Mouse (Mus musculus) lung, embryonic 16.5 days (tissue): ENCODE data around the gene Eif4g3. TPM values are rescaled to one million over a fixed set of nuclear protein-coding genes. Genes with fewer than 3 reads are reported as not detected.

Source experiments
- ATAC-seq: fragments of 200-750 bp; cut with Nextera tagmentation; 2 replicates; pipeline ENCODE4 v1.8.0; 2017; ENCODE audit warnings: low read depth, mild to moderate bottlenecking, moderate library complexity
- H3K27ac ChIP-seq: fragments of 300-500 bp; sonication (generic); 2 replicates; pipeline ENCODE4 v1.5.1; 2014; ENCODE audit warnings: mild to moderate bottlenecking, control low read depth, low read length
- H3K27me3 ChIP-seq: fragments of 300-500 bp; sonication (generic); 2 replicates; pipeline ENCODE4 v1.6.1; 2014; ENCODE audit warnings: low read depth, low read length, mixed read lengths; ENCODE audit not compliant: control insufficient read depth, insufficient read depth
- H3K36me3 ChIP-seq: fragments of 300-500 bp; sonication (generic); 2 replicates; pipeline ENCODE4 v1.6.1; 2014; ENCODE audit warnings: low read length; ENCODE audit not compliant: control insufficient read depth, insufficient read depth
- H3K4me1 ChIP-seq: fragments of 300-500 bp; sonication (generic); replicated peaks from 2 replicates; pipeline ENCODE4 v1.6.1; 2014; ENCODE audit warnings: low read length, mixed read lengths; ENCODE audit not compliant: control insufficient read depth, insufficient read depth
- H3K4me2 ChIP-seq: fragments of 300-500 bp; sonication (generic); 2 replicates; pipeline ENCODE4 v1.6.1; 2014; ENCODE audit warnings: low read depth, low read length, control low read depth
- H3K4me3 ChIP-seq: fragments of 300-500 bp; sonication (generic); 2 replicates; pipeline ENCODE4 v1.5.1; 2014; ENCODE audit warnings: mild to moderate bottlenecking, low read length, control low read depth
- H3K9ac ChIP-seq: fragments of 300-500 bp; sonication (generic); 2 replicates; pipeline ENCODE4 v1.6.1; 2014; ENCODE audit warnings: low read length, control low read depth
- H3K9me3 ChIP-seq: fragments of 300-500 bp; sonication (generic); 2 replicates; pipeline ENCODE4 v1.6.1; 2016; ENCODE audit warnings: low read length; ENCODE audit not compliant: control insufficient read depth
- WGBS: fragments of 180-500 bp; shearing (Covaris S2); extraction: QIAGEN DNeasy Blood & Tissue Kit; methylation state at CpG from one replicate; pipeline ENCODE4 v1.1.7; 2014; 5-methylcytosine and 5-hydroxymethylcytosine counted together
- polyA plus RNA-seq: library from polyadenylated mRNA; unstranded; fragments of >200 nt; fragmentation: Nextera tagmentation; extraction: Ambion mirVana; gene quantifications from 2 replicates; pipeline ENCODE4 v1.2.1, GENCODE M21; 2015

Gene Eif4g3
- polyA plus RNA-seq, 1 experiment from 2014 or later = 23.8 TPM

GRCm38 (mm10) chr4:138109332-138109731 is 116.5 kb downstream of the Eif4g3 start:
- Histone ChIP-seq H3K4me2 (no peak overlapping the region), H3K27me3 (no peaks in the 10 kb centered on the region), H3K27ac (no peak overlapping the region), H3K4me3 (no peak overlapping the region), H3K9me3 (no peaks in the 10 kb centered on the region), H3K4me1 (no peaks in the 10 kb centered on the region), H3K36me3 (peaks cover 20% of the 10 kb centered on the region), H3K9ac (no peak overlapping the region)
- 56% methylated on average over 3 of the region's 3 CpGs for WGBS
- ATAC-seq = no peak

- H3K27ac ChIP-seq = no peak overlapping the region
- H3K9ac ChIP-seq = no peak overlapping the region
- 72% methylated on average over 5 of the region's 5 CpGs for WGBS
- no peak for ATAC-seq
- H3K4me2 ChIP-seq = no peak overlapping the region
- H3K36me3 ChIP-seq = peaks cover 24% of the 10 kb centered on the region
- no peak overlapping the region for H3K4me3 ChIP-seq
- H3K27me3 ChIP-seq = no peaks in the 10 kb centered on the region
- H3K4me1 ChIP-seq = no peaks in the 10 kb centered on the region
- H3K9me3 ChIP-seq = no peaks in the 10 kb centered on the region
Observed at GRCm38 (mm10) chr4:138111858-138112257, 119.0 kb downstream of the Eif4g3 start.

GRCm38 (mm10) chr4:138119740-138120139 is 126.9 kb downstream of the Eif4g3 start:
- no peak overlapping the region for H3K4me2 ChIP-seq
- no peak overlapping the region for H3K4me3 ChIP-seq
- no peaks in the 10 kb centered on the region for H3K9me3 ChIP-seq
- H3K27ac ChIP-seq = no peak overlapping the region
- H3K4me1 ChIP-seq = no peaks in the 10 kb centered on the region
- peaks cover 12% of the 10 kb centered on the region for H3K36me3 ChIP-seq
- 61% methylated on average over 10 of the region's 10 CpGs for WGBS
- no peaks in the 10 kb centered on the region for H3K27me3 ChIP-seq
- ATAC-seq = peak; percentile 34; the same call in 1 of the 2 replicates
- H3K9ac ChIP-seq = no peak overlapping the region

- Histone ChIP-seq H3K27ac (no peak overlapping the region), H3K4me3 (no peak overlapping the region), H3K4me2 (no peak overlapping the region), H3K27me3 (no peaks in the 10 kb centered on the region), H3K9ac (no peak overlapping the region), H3K36me3 (peaks cover 2% of the 10 kb centered on the region; the same call in 1 of the 2 replicates), H3K4me1 (no peaks in the 10 kb centered on the region), H3K9me3 (no peaks in the 10 kb centered on the region)
- 70% methylated on average over 7 of the region's 7 CpGs for WGBS
- ATAC-seq = no peak
Observed at GRCm38 (mm10) chr4:138124046-138124445, 131.2 kb downstream of the Eif4g3 start.

- no peaks in the 10 kb centered on the region for H3K4me1 ChIP-seq
- no peak overlapping the region for H3K4me3 ChIP-seq
- peaks cover 1% of the 10 kb centered on the region; the same call in 1 of the 2 replicates for H3K36me3 ChIP-seq
- H3K9me3 ChIP-seq = no peaks in the 10 kb centered on the region
- H3K4me2 ChIP-seq = no peak overlapping the region
- H3K27me3 ChIP-seq = no peaks in the 10 kb centered on the region
- no peak for ATAC-seq
- no peak overlapping the region for H3K9ac ChIP-seq
- 88% methylated on average over 5 of the region's 5 CpGs for WGBS
- H3K27ac ChIP-seq = no peak overlapping the region
Observed at GRCm38 (mm10) chr4:138127371-138127770, 134.5 kb downstream of the Eif4g3 start.

- Histone ChIP-seq H3K9me3 (no peaks in the 10 kb centered on the region), H3K27me3 (no peaks in the 10 kb centered on the region), H3K9ac (no peak overlapping the region), H3K27ac (no peak overlapping the region), H3K4me2 (no peak overlapping the region), H3K36me3 (peaks cover 4% of the 10 kb centered on the region), H3K4me1 (no peaks in the 10 kb centered on the region), H3K4me3 (no peak overlapping the region)
- WGBS = 88% methylated on average over 7 of the region's 7 CpGs
- ATAC-seq = no peak
Observed at GRCm38 (mm10) chr4:138127781-138128180, 135.0 kb downstream of the Eif4g3 start.

GRCm38 (mm10) chr4:138130149-138130548 is 137.3 kb downstream of the Eif4g3 start:
- Histone ChIP-seq H3K4me3 (no peak overlapping the region), H3K9ac (no peak overlapping the region), H3K27me3 (no peaks in the 10 kb centered on the region), H3K9me3 (no peaks in the 10 kb centered on the region), H3K27ac (no peak overlapping the region), H3K36me3 (peaks cover 5% of the 10 kb centered on the region), H3K4me1 (no peaks in the 10 kb centered on the region), H3K4me2 (no peak overlapping the region)
- 63% methylated on average over 2 of the region's 2 CpGs for WGBS
- no peak for ATAC-seq

GRCm38 (mm10) chr4:138131226-138131625 is 138.4 kb downstream of the Eif4g3 start:
- no peak overlapping the region for H3K4me2 ChIP-seq
- no peak overlapping the region for H3K27ac ChIP-seq
- H3K36me3 ChIP-seq = peaks cover 6% of the 10 kb centered on the region
- H3K9me3 ChIP-seq = no peaks in the 10 kb centered on the region
- 52% methylated on average over 9 of the region's 9 CpGs for WGBS
- no peaks in the 10 kb centered on the region for H3K4me1 ChIP-seq
- no peak overlapping the region for H3K4me3 ChIP-seq
- no peak overlapping the region for H3K9ac ChIP-seq
- no peaks in the 10 kb centered on the region for H3K27me3 ChIP-seq
- ATAC-seq = peak; percentile 52; the same call in 1 of the 2 replicates

GRCm38 (mm10) chr4:138131716-138132115 is 138.9 kb downstream of the Eif4g3 start:
- Histone ChIP-seq H3K27me3 (no peaks in the 10 kb centered on the region), H3K9me3 (no peaks in the 10 kb centered on the region), H3K4me3 (no peak overlapping the region), H3K27ac (no peak overlapping the region), H3K36me3 (peaks cover 6% of the 10 kb centered on the region), H3K4me1 (no peaks in the 10 kb centered on the region), H3K9ac (no peak overlapping the region), H3K4me2 (no peak overlapping the region)
- ATAC-seq = no peak
- 84% methylated on average over 3 of the region's 3 CpGs for WGBS

GRCm38 (mm10) chr4:138133360-138133759 is 140.5 kb downstream of the Eif4g3 start:
- no peak overlapping the region for H3K27ac ChIP-seq
- H3K4me3 ChIP-seq = no peak overlapping the region
- 89% methylated on average over 9 of the region's 9 CpGs for WGBS
- H3K4me1 ChIP-seq = peaks cover 4% of the 10 kb centered on the region
- no peak for ATAC-seq
- H3K9me3 ChIP-seq = no peaks in the 10 kb centered on the region
- no peak overlapping the region for H3K9ac ChIP-seq
- no peak overlapping the region for H3K4me2 ChIP-seq
- peaks cover 6% of the 10 kb centered on the region for H3K36me3 ChIP-seq
- H3K27me3 ChIP-seq = no peaks in the 10 kb centered on the region
